Mouse (Mus musculus): ENCODE measurements around the gene Trpm7. TPM values are rescaled to one million over a fixed set of nuclear protein-coding genes. Genes with fewer than 3 reads are reported as not detected.
A peak's percentile ranks its signal among the peaks of the same experiment; 100 is the strongest.

The Trpm7 gene
- total and polyA plus RNA-seq, 3 experiments = 7.5 to 26.7 (median 24.4) TPM

GRCm38 (mm10) chr2:126783370-126783769 lies 92.7 kb downstream of the Trpm7 start, which contains the start of gene Usp50:
Gene Usp50 (minus strand): TSS chr2:126783470.
- DNase-seq = no peak
- H3K79me2 ChIP-seq (replicated peaks; ENCODE audit: control insufficient read depth, insufficient read depth, low read length) = no peaks in the 10 kb centered on the region
- no peaks in the 10 kb centered on the region for H3K4me1 ChIP-seq (ENCODE audit: control insufficient read depth, insufficient read depth, low read length)
- H3K27ac ChIP-seq = no peak within 1 kb of the TSS
- no peaks in the 10 kb centered on the region for H3K36me3 ChIP-seq (ENCODE audit: control insufficient read depth, insufficient read depth, low read length)
- no peak within 1 kb of the TSS for H3K9ac ChIP-seq (ENCODE audit: low read depth, low read length)
- H3K4me3 ChIP-seq = no peak within 1 kb of the TSS
- no peaks in the 10 kb centered on the region for H3K27me3 ChIP-seq (ENCODE audit: control insufficient read depth, insufficient read depth, low read length)
- 78% methylated on average over 4 of the region's 4 CpGs for WGBS
- intact Hi-C loops (cut with DNase I) = loop anchor here (2.0 kb wide), 1 partner anchor 189 kb away; no protein-coding TSS in a partner anchor
- TF ChIP-seq CTCF (IDR thresholded peaks at IDR 0.05) = no peak
- no peak for TF ChIP-seq POLR2A (IDR thresholded peaks at IDR 0.05; ENCODE audit: insufficient read depth, low read depth, low read length)
- TF ChIP-seq EP300 (IDR thresholded peaks at IDR 0.05; ENCODE audit: insufficient read depth, low read depth, low read length) = no peak

GRCm38 (mm10) chr2:126782433-126782832 lies 93.6 kb downstream of the Trpm7 start:
- Histone ChIP-seq H3K27me3 (ENCODE audit: control insufficient read depth, insufficient read depth, low read length) (no peaks in the 10 kb centered on the region), H3K79me2 (replicated peaks; ENCODE audit: control insufficient read depth, insufficient read depth, low read length) (no peaks in the 10 kb centered on the region), H3K4me3 (no peak overlapping the region), H3K9ac (ENCODE audit: low read depth, low read length) (no peak overlapping the region), H3K27ac (no peak overlapping the region), H3K4me1 (ENCODE audit: control insufficient read depth, insufficient read depth, low read length) (no peaks in the 10 kb centered on the region), H3K36me3 (ENCODE audit: control insufficient read depth, insufficient read depth, low read length) (no peaks in the 10 kb centered on the region)
- TF ChIP-seq POLR2A (IDR thresholded peaks at IDR 0.05; ENCODE audit: insufficient read depth, low read depth, low read length) = no peak
- TF ChIP-seq EP300 (IDR thresholded peaks at IDR 0.05; ENCODE audit: insufficient read depth, low read depth, low read length) = no peak
- peak; percentile 74 for TF ChIP-seq CTCF (IDR thresholded peaks at IDR 0.05)
- WGBS = 64% methylated on average over 3 of the region's 3 CpGs
- intact Hi-C loops (cut with DNase I) = loop anchor here (2.0 kb wide), 1 partner anchor 188 kb away; no protein-coding TSS in a partner anchor
- peak; percentile 38 to 50 for DNase-seq

DNA sequence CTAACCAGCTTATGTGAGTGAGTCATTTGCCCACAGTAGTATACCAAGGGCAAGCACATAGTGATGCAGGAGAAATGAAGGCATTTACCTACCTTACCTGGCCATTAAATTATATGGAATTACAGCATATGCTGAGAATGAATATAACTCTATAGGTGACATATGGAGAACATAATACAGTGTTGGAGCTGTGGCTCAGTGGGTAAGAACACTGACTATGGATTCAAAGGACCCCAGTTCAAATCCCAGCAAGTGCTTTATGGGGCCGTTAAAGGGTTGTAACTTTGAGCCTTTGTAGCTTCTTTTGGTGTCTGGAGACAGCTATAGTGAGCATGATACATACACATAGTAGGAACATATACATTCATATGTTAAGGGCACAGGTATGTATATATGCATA lies 94.6 kb downstream of the Trpm7 start:
- H3K4me3 ChIP-seq = no peak overlapping the region
- H3K9ac ChIP-seq (ENCODE audit: low read depth, low read length) = no peak overlapping the region
- DNase-seq = no peak
- H3K27me3 ChIP-seq (ENCODE audit: control insufficient read depth, insufficient read depth, low read length) = no peaks in the 10 kb centered on the region
- no peak overlapping the region for H3K27ac ChIP-seq
- 100% methylated on average over 1 of the region's 1 CpGs for WGBS
- H3K36me3 ChIP-seq (ENCODE audit: control insufficient read depth, insufficient read depth, low read length) = no peaks in the 10 kb centered on the region
- intact Hi-C loops (cut with DNase I) = no loop called here
- no peaks in the 10 kb centered on the region for H3K79me2 ChIP-seq (replicated peaks; ENCODE audit: control insufficient read depth, insufficient read depth, low read length)
- no peak for TF ChIP-seq EP300 (IDR thresholded peaks at IDR 0.05; ENCODE audit: insufficient read depth, low read depth, low read length)
- no peak for TF ChIP-seq POLR2A (IDR thresholded peaks at IDR 0.05; ENCODE audit: insufficient read depth, low read depth, low read length)
- TF ChIP-seq CTCF (IDR thresholded peaks at IDR 0.05) = no peak
- 0 out of 2 replicates have a peak, but pooled peaks cover 1% of the 10 kb centered on the region for H3K4me1 ChIP-seq (ENCODE audit: control insufficient read depth, insufficient read depth, low read length)

GRCm38 (mm10) chr2:126780286-126780685 lies 95.7 kb downstream of the Trpm7 start:
- H3K79me2 ChIP-seq (replicated peaks; ENCODE audit: control insufficient read depth, insufficient read depth, low read length) = no peaks in the 10 kb centered on the region
- no peak overlapping the region for H3K4me3 ChIP-seq
- H3K27ac ChIP-seq = no peak overlapping the region
- DNase-seq = no peak
- no peak overlapping the region for H3K9ac ChIP-seq (ENCODE audit: low read depth, low read length)
- intact Hi-C loops (cut with DNase I) = no loop called here
- H3K36me3 ChIP-seq (ENCODE audit: control insufficient read depth, insufficient read depth, low read length) = no peaks in the 10 kb centered on the region
- 0 out of 2 replicates have a peak, but pooled peaks cover 1% of the 10 kb centered on the region for H3K4me1 ChIP-seq (ENCODE audit: control insufficient read depth, insufficient read depth, low read length)
- TF ChIP-seq POLR2A (IDR thresholded peaks at IDR 0.05; ENCODE audit: insufficient read depth, low read depth, low read length) (no peak), CTCF (IDR thresholded peaks at IDR 0.05) (no peak), EP300 (IDR thresholded peaks at IDR 0.05; ENCODE audit: insufficient read depth, low read depth, low read length) (no peak)
- H3K27me3 ChIP-seq (ENCODE audit: control insufficient read depth, insufficient read depth, low read length) = no peaks in the 10 kb centered on the region
- WGBS = 87% methylated on average over 10 of the region's 10 CpGs

- H3K27me3 ChIP-seq (ENCODE audit: control insufficient read depth, insufficient read depth, low read length) = no peaks in the 10 kb centered on the region
- H3K4me1 ChIP-seq (ENCODE audit: control insufficient read depth, insufficient read depth, low read length) = 0 out of 2 replicates have a peak, but pooled peaks cover 1% of the 10 kb centered on the region
- no peak overlapping the region for H3K9ac ChIP-seq (ENCODE audit: low read depth, low read length)
- H3K36me3 ChIP-seq (ENCODE audit: control insufficient read depth, insufficient read depth, low read length) = no peaks in the 10 kb centered on the region
- H3K79me2 ChIP-seq (replicated peaks; ENCODE audit: control insufficient read depth, insufficient read depth, low read length) = no peaks in the 10 kb centered on the region
- DNase-seq = no peak
- no peak overlapping the region for H3K27ac ChIP-seq
- no peak for TF ChIP-seq CTCF (IDR thresholded peaks at IDR 0.05)
- whole genome bisulfite sequencing = 83% methylated on average over 4 of the region's 4 CpGs
- intact Hi-C loops (cut with DNase I) = no loop called here
- no peak overlapping the region for H3K4me3 ChIP-seq
Observed at GRCm38 (mm10) chr2:126778806-126779205, 97.2 kb downstream of the Trpm7 start.

DNA sequence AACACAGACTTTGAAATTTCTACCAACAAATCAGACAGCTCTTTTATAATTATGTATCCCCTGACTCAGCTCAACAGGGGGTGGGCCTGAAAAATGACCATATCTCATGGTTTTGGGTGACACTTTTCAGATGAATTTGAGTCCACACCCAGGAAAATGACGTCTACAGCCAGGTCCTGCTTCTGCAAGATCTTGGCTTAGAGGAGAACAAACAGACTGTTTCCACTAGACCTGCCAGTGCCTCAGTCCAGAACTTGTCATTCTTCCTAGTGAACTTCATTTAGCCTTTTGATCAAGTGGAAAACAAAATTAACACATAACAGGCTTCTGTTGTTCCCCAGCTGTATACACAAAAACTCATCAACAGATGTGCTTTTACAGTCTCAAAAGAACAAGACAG lies 99.6 kb downstream of the Trpm7 start:
- H3K4me3 ChIP-seq = no peak overlapping the region
- no peak overlapping the region for H3K9ac ChIP-seq (ENCODE audit: low read depth, low read length)
- no peak overlapping the region for H3K27ac ChIP-seq
- H3K79me2 ChIP-seq (replicated peaks; ENCODE audit: control insufficient read depth, insufficient read depth, low read length) = no peaks in the 10 kb centered on the region
- no peak for TF ChIP-seq EP300 (IDR thresholded peaks at IDR 0.05; ENCODE audit: insufficient read depth, low read depth, low read length)
- TF ChIP-seq CTCF (IDR thresholded peaks at IDR 0.05) = no peak
- TF ChIP-seq POLR2A (IDR thresholded peaks at IDR 0.05; ENCODE audit: insufficient read depth, low read depth, low read length) = no peak
- WGBS = 21% methylated on average over 1 of the region's 1 CpGs
- DNase-seq = no peak
- 0 out of 2 replicates have a peak, but pooled peaks cover 1% of the 10 kb centered on the region for H3K4me1 ChIP-seq (ENCODE audit: control insufficient read depth, insufficient read depth, low read length)
- intact Hi-C loops (cut with DNase I) = no loop called here
- H3K36me3 ChIP-seq (ENCODE audit: control insufficient read depth, insufficient read depth, low read length) = no peaks in the 10 kb centered on the region
- no peaks in the 10 kb centered on the region for H3K27me3 ChIP-seq (ENCODE audit: control insufficient read depth, insufficient read depth, low read length)
